Mouse (Mus musculus): ENCODE data around the gene Tmem211.

- no peak for TF ChIP-seq CTCF (IDR thresholded peaks at IDR 0.05; ENCODE audit: control insufficient read depth, insufficient read depth, insufficient read length)
- TF ChIP-seq MAX (IDR thresholded peaks at IDR 0.05), result no peak
- TF ChIP-seq USF1 (IDR thresholded peaks at IDR 0.05; ENCODE audit: low read depth), result no peak
These were observed 3.5 kb downstream of the Tmem211 start for GRCm38 (mm10) chr5:113230196-113230595.

Data from C2C12 (cell line).